Mouse (Mus musculus): ENCODE data around the gene Zbtb39. TPM values are rescaled to one million over a fixed set of nuclear protein-coding genes. Genes with fewer than 3 reads are reported as not detected.

Zbtb39 gene
- polyA plus RNA-seq, 1 experiment from 2014 or later: 5.3 TPM

GRCm38 (mm10) chr10:127721671-127722418 is 17.5 kb upstream of the Zbtb39 start:
- Histone ChIP-seq H3K9me3 (replicated peaks) (no peaks in the 10 kb centered on the region), H3K27ac (peak overlapping the region; percentile 40; the same call in 1 of the 2 replicates), H3K4me3 (no peak overlapping the region), H3K9ac (peak overlapping the region; percentile 46; the same call in 1 of the 2 replicates), H3K4me2 (replicated peaks) (peak overlapping the region; percentile 42), H3K4me1 (peaks cover 18% of the 10 kb centered on the region), H3K36me3 (no peaks in the 10 kb centered on the region), H3K27me3 (peaks cover 17% of the 10 kb centered on the region)
- 15% methylated on average over 20 of the region's 20 CpGs for WGBS
- peak; percentile 69 for ATAC-seq (ENCODE audit: low FRiP score)

GRCm38 (mm10) chr10:127724178-127724577 is 15.2 kb upstream of the Zbtb39 start, which contains the start of gene Tac2:
Tac2 (plus strand) TSS chr10:127724478.
- Histone ChIP-seq H3K27me3 (peaks cover 29% of the 10 kb centered on the region), H3K4me1 (peaks cover 18% of the 10 kb centered on the region), H3K4me2 (replicated peaks) (no peak within 1 kb of the TSS), H3K36me3 (no peaks in the 10 kb centered on the region), H3K9ac (no peak within 1 kb of the TSS), H3K9me3 (replicated peaks) (no peaks in the 10 kb centered on the region), H3K27ac (no peak within 1 kb of the TSS), H3K4me3 (no peak within 1 kb of the TSS)
- ATAC-seq (ENCODE audit: low FRiP score): no peak
- WGBS: 89% methylated on average over 3 of the region's 3 CpGs

GRCm38 (mm10) chr10:127725136-127725535 is 14.2 kb upstream of the Zbtb39 start:
- 83% methylated on average over 4 of the region's 4 CpGs for WGBS
- Histone ChIP-seq H3K27me3 (peaks cover 28% of the 10 kb centered on the region), H3K9me3 (replicated peaks) (no peaks in the 10 kb centered on the region)

GRCm38 (mm10) chr10:127728437-127728836 is 10.9 kb upstream of the Zbtb39 start:
- Histone ChIP-seq H3K4me3 (no peak overlapping the region), H3K27me3 (peaks cover 13% of the 10 kb centered on the region; the same call in 1 of the 2 replicates), H3K36me3 (no peaks in the 10 kb centered on the region), H3K27ac (no peak overlapping the region), H3K9ac (no peak overlapping the region), H3K4me2 (replicated peaks) (no peak overlapping the region), H3K4me1 (peaks cover 9% of the 10 kb centered on the region), H3K9me3 (replicated peaks) (no peaks in the 10 kb centered on the region)
- ATAC-seq (ENCODE audit: low FRiP score): no peak
- 77% methylated on average over 8 of the region's 8 CpGs for WGBS

More at GRCm38 (mm10) chr10:127725136-127725535, 14.2 kb upstream of the Zbtb39 start:
- Histone ChIP-seq H3K4me2 (replicated peaks) (no peak overlapping the region), H3K36me3 (no peaks in the 10 kb centered on the region), H3K4me3 (no peak overlapping the region), H3K9ac (no peak overlapping the region), H3K4me1 (peaks cover 18% of the 10 kb centered on the region), H3K27ac (no peak overlapping the region)
- no peak for ATAC-seq (ENCODE audit: low FRiP score)

- H3K9ac ChIP-seq: no peak overlapping the region
- peaks cover 13% of the 10 kb centered on the region; the same call in 1 of the 2 replicates for H3K27me3 ChIP-seq
- no peak for ATAC-seq (ENCODE audit: low FRiP score)
- H3K27ac ChIP-seq: no peak overlapping the region
- WGBS: 69% methylated on average over 11 of the region's 11 CpGs
- peaks cover 9% of the 10 kb centered on the region for H3K4me1 ChIP-seq
- no peak overlapping the region for H3K4me3 ChIP-seq
- no peaks in the 10 kb centered on the region for H3K36me3 ChIP-seq
- no peak overlapping the region for H3K4me2 ChIP-seq (replicated peaks)
- no peaks in the 10 kb centered on the region for H3K9me3 ChIP-seq (replicated peaks)
Measured at GRCm38 (mm10) chr10:127730285-127730932, 8.9 kb upstream of the Zbtb39 start.

- H3K4me1 ChIP-seq: peaks cover 9% of the 10 kb centered on the region
- no peaks in the 10 kb centered on the region for H3K9me3 ChIP-seq (replicated peaks)
- no peaks in the 10 kb centered on the region for H3K36me3 ChIP-seq
- WGBS: 40% methylated on average over 9 of the region's 9 CpGs
- ATAC-seq (ENCODE audit: low FRiP score): no peak
- no peak overlapping the region for H3K9ac ChIP-seq
- peaks cover 13% of the 10 kb centered on the region; the same call in 1 of the 2 replicates for H3K27me3 ChIP-seq
- H3K4me3 ChIP-seq: no peak overlapping the region
- H3K4me2 ChIP-seq (replicated peaks): no peak overlapping the region
- no peak overlapping the region for H3K27ac ChIP-seq
Measured at GRCm38 (mm10) chr10:127730933-127731310, 8.4 kb upstream of the Zbtb39 start.

GRCm38 (mm10) chr10:127731397-127731796 is 7.9 kb upstream of the Zbtb39 start:
- Histone ChIP-seq H3K27ac (no peak overlapping the region), H3K27me3 (peaks cover 13% of the 10 kb centered on the region; the same call in 1 of the 2 replicates), H3K4me2 (replicated peaks) (no peak overlapping the region), H3K9ac (no peak overlapping the region), H3K4me1 (peaks cover 9% of the 10 kb centered on the region), H3K9me3 (replicated peaks) (no peaks in the 10 kb centered on the region), H3K4me3 (no peak overlapping the region), H3K36me3 (no peaks in the 10 kb centered on the region)
- ATAC-seq (ENCODE audit: low FRiP score): no peak
- 38% methylated on average over 5 of the region's 5 CpGs for WGBS

GRCm38 (mm10) chr10:127734434-127734833 is 4.9 kb upstream of the Zbtb39 start:
- Histone ChIP-seq H3K27me3 (no peaks in the 10 kb centered on the region), H3K9me3 (replicated peaks) (no peaks in the 10 kb centered on the region), H3K27ac (no peak overlapping the region), H3K4me1 (peaks cover 12% of the 10 kb centered on the region), H3K4me3 (no peak overlapping the region), H3K9ac (no peak overlapping the region), H3K4me2 (replicated peaks) (no peak overlapping the region), H3K36me3 (no peaks in the 10 kb centered on the region)
- no peak for ATAC-seq (ENCODE audit: low FRiP score)
- WGBS: 41% methylated on average over 5 of the region's 5 CpGs

GRCm38 (mm10) chr10:127736266-127736665 is 3.1 kb upstream of the Zbtb39 start:
- no peak overlapping the region for H3K4me2 ChIP-seq (replicated peaks)
- peaks cover 14% of the 10 kb centered on the region for H3K4me1 ChIP-seq
- no peaks in the 10 kb centered on the region for H3K27me3 ChIP-seq
- WGBS: 79% methylated on average over 2 of the region's 2 CpGs
- no peak overlapping the region for H3K27ac ChIP-seq
- H3K9ac ChIP-seq: no peak overlapping the region
- no peak overlapping the region for H3K4me3 ChIP-seq
- peaks cover 1% of the 10 kb centered on the region for H3K36me3 ChIP-seq
- ATAC-seq (ENCODE audit: low FRiP score): no peak
- H3K9me3 ChIP-seq (replicated peaks): no peaks in the 10 kb centered on the region

GRCm38 (mm10) chr10:127736916-127737315 is 2.4 kb upstream of the Zbtb39 start:
- 77% methylated on average over 4 of the region's 4 CpGs for WGBS

GRCm38 (mm10) chr10:127737552-127737951 is 1.8 kb upstream of the Zbtb39 start:
- 25% methylated on average over 2 of the region's 2 CpGs for WGBS

More at GRCm38 (mm10) chr10:127736916-127737315, 2.4 kb upstream of the Zbtb39 start:
- H3K9me3 ChIP-seq (replicated peaks): no peaks in the 10 kb centered on the region
- H3K4me2 ChIP-seq (replicated peaks): no peak overlapping the region
- H3K27me3 ChIP-seq: no peaks in the 10 kb centered on the region
- peaks cover 14% of the 10 kb centered on the region for H3K4me1 ChIP-seq
- no peak overlapping the region for H3K4me3 ChIP-seq
- ATAC-seq (ENCODE audit: low FRiP score): no peak
- H3K36me3 ChIP-seq: peaks cover 8% of the 10 kb centered on the region
- no peak overlapping the region for H3K9ac ChIP-seq
- H3K27ac ChIP-seq: no peak overlapping the region

GRCm38 (mm10) chr10:127738151-127738882 is 1.0 kb upstream of the Zbtb39 start:
- Histone ChIP-seq H3K27ac (no peak overlapping the region), H3K4me1 (peaks cover 14% of the 10 kb centered on the region), H3K36me3 (peaks cover 22% of the 10 kb centered on the region), H3K9ac (no peak overlapping the region), H3K9me3 (replicated peaks) (no peaks in the 10 kb centered on the region), H3K4me3 (no peak overlapping the region), H3K4me2 (replicated peaks) (peak overlapping the region; percentile 45; the same call in 1 of the 2 replicates), H3K27me3 (no peaks in the 10 kb centered on the region)
- 53% methylated on average over 13 of the region's 13 CpGs for WGBS
- no peak for ATAC-seq (ENCODE audit: low FRiP score)

More at GRCm38 (mm10) chr10:127737552-127737951, 1.8 kb upstream of the Zbtb39 start:
- Histone ChIP-seq H3K9me3 (replicated peaks) (no peaks in the 10 kb centered on the region), H3K27me3 (no peaks in the 10 kb centered on the region), H3K4me1 (peaks cover 14% of the 10 kb centered on the region), H3K9ac (no peak overlapping the region), H3K36me3 (peaks cover 14% of the 10 kb centered on the region), H3K4me3 (no peak overlapping the region), H3K4me2 (replicated peaks) (no peak overlapping the region), H3K27ac (no peak overlapping the region)
- no peak for ATAC-seq (ENCODE audit: low FRiP score)
